Mouse (Mus musculus) myocyte (in vitro differentiated cells): ENCODE measurements around the gene Spred1. TPM values are rescaled to one million over a fixed set of nuclear protein-coding genes. Genes with fewer than 3 reads are reported as not detected.

Experiments
- H3K27me3 ChIP-seq: one replicate; pipeline ENCODE4 v1.6.1; 2011; ENCODE audit not compliant: control insufficient read depth, insufficient read depth, insufficient read length
- H3K36me3 ChIP-seq: one replicate; pipeline ENCODE4 v1.6.1; 2011; ENCODE audit not compliant: control insufficient read depth, insufficient read depth
- H3K4me2 ChIP-seq: one replicate; pipeline ENCODE4 v1.6.1; 2011; ENCODE audit warnings: low read depth, control low read depth
- H3K4me3 ChIP-seq: one replicate; pipeline ENCODE4 v1.5.1; 2011; ENCODE audit warnings: mild to moderate bottlenecking, control low read depth, moderate library complexity
- H3K79me2 ChIP-seq: one replicate; pipeline ENCODE4 v1.6.1; 2011; ENCODE audit not compliant: control insufficient read depth, insufficient read depth
- H3ac ChIP-seq: one replicate; pipeline ENCODE4 v1.6.1; 2011; ENCODE audit not compliant: control insufficient read depth, insufficient read length
- CEBPB ChIP-seq: IDR thresholded peaks from 2 replicates; pipeline ENCODE4 v1.6.1; 2011; ENCODE audit warnings: mild to moderate bottlenecking, moderate library complexity; ENCODE audit not compliant: poor library complexity, insufficient read depth, severe bottlenecking
- E2F4 ChIP-seq: IDR thresholded peaks from one replicate; pipeline ENCODE4 v1.6.1; 2011; ENCODE audit warnings: mild to moderate bottlenecking, control low read depth, moderate library complexity; ENCODE audit not compliant: insufficient read depth
- MAX ChIP-seq: IDR thresholded peaks from one replicate; pipeline ENCODE4 v1.6.1; 2011; ENCODE audit warnings: low read depth, mild to moderate bottlenecking, control low read depth
- MYOD1 ChIP-seq, 3 experiments: IDR thresholded peaks; one replicate each; pipeline ENCODE4 v1.6.1; 2011; ENCODE audit warnings: control low read depth in 2 of 3, low read depth in 2 of 3, mild to moderate bottlenecking in 2 of 3, moderate library complexity in 1 of 3; ENCODE audit not compliant: insufficient read length in 2 of 3, control insufficient read depth in 1 of 3
- MYOG ChIP-seq, 3 experiments: IDR thresholded peaks; one replicate each; pipeline ENCODE4 v1.6.1; 2011; ENCODE audit warnings: control low read depth in 2 of 3, low read depth in 2 of 3, mild to moderate bottlenecking in 2 of 3; ENCODE audit not compliant: insufficient read length in 2 of 3, control insufficient read depth in 1 of 3, insufficient read depth in 1 of 3
- POLR2A ChIP-seq: IDR thresholded peaks from one replicate; pipeline ENCODE4 v1.6.1; 2011; ENCODE audit warnings: low read depth, mild to moderate bottlenecking, control low read depth, moderate library complexity; ENCODE audit not compliant: insufficient read length
- POLR2AphosphoS2 ChIP-seq: IDR thresholded peaks from one replicate; pipeline ENCODE4 v1.6.1; 2011; ENCODE audit warnings: low read depth, control low read depth; ENCODE audit not compliant: insufficient read length
- REST ChIP-seq: IDR thresholded peaks from one replicate; pipeline ENCODE4 v1.6.1; 2011; ENCODE audit warnings: mild to moderate bottlenecking, control low read depth, moderate library complexity; ENCODE audit not compliant: insufficient read depth, insufficient read length
- SRF ChIP-seq: IDR thresholded peaks from one replicate; pipeline ENCODE4 v1.6.1; 2011; ENCODE audit warnings: low read depth; ENCODE audit not compliant: control insufficient read depth, insufficient read length
- TCF12 ChIP-seq: IDR thresholded peaks from one replicate; pipeline ENCODE4 v1.6.1; 2011; ENCODE audit warnings: mild to moderate bottlenecking, control low read depth; ENCODE audit not compliant: poor library complexity, insufficient read depth, severe bottlenecking
- TCF3 ChIP-seq: IDR thresholded peaks from one replicate; pipeline ENCODE4 v1.6.1; 2011; ENCODE audit warnings: low read depth, control low read depth; ENCODE audit not compliant: insufficient read length
- USF1 ChIP-seq: IDR thresholded peaks from one replicate; pipeline ENCODE4 v1.6.1; 2011; ENCODE audit warnings: low read depth, mild to moderate bottlenecking, control low read depth, moderate library complexity
- polyA plus RNA-seq: library from polyadenylated mRNA; unstranded; fragments of >200 nt; fragmentation: generic; extraction: Trizol; gene quantifications from one replicate; pipeline ENCODE4 v1.2.1, GENCODE M21; 2012; ENCODE audit warnings: missing spikeins

Gene Spred1
- polyA plus RNA-seq, 1 experiment: 7.1 TPM

DNA sequence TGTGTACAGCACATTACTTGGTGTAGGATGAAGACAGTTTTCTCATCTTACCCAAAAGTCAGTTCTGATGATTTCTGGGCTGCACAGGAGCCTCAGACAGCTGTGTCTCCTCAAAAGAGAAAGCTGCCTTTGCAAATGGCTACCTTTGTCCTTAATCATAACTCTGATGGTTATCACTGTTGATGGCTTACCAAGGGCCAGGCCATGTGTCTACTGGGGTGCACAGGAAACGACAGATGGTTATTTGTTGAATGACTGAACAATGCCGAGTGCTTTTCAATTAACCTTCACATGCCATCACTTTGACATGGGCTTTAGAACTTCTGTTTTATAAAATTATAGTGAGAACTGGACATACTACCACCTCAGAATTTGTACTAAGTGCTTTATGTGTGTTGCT lies 2.7 kb upstream of the Spred1 start:
- Histone ChIP-seq H3K36me3 (no peaks in the 10 kb centered on the region), H3K79me2 (peaks cover 22% of the 10 kb centered on the region), H3ac (no peak overlapping the region), H3K4me3 (no peak overlapping the region), H3K27me3 (no peaks in the 10 kb centered on the region), H3K4me2 (no peak overlapping the region)
- TF ChIP-seq MAX (no peak), TCF12 (no peak), POLR2AphosphoS2 (no peak), E2F4 (no peak)

GRCm38 (mm10) chr2:117119291-117120245 lies 1.6 kb upstream of the Spred1 start:
- TF ChIP-seq POLR2A (peak; percentile 17), POLR2AphosphoS2 (no peak), REST (no peak), MAX (no peak), MYOG (IDR thresholded peaks at IDR 0.05; ENCODE audit: control insufficient read depth in 1 of 3, insufficient read depth in 1 of 3, insufficient read length in 2 of 3, low read depth in 2 of 3) (no peak), MYOD1 (IDR thresholded peaks at IDR 0.05; ENCODE audit: control insufficient read depth in 1 of 3, insufficient read length in 2 of 3, low read depth in 2 of 3) (peak in 1 of 3 experiments; percentile 5), CEBPB (peak; percentile 79), E2F4 (no peak)
- Histone ChIP-seq H3K4me2 (peak overlapping the region; percentile 86), H3K36me3 (no peaks in the 10 kb centered on the region), H3K4me3 (peak overlapping the region; percentile 81), H3ac (peak overlapping the region; percentile 96), H3K27me3 (no peaks in the 10 kb centered on the region), H3K79me2 (peaks cover 32% of the 10 kb centered on the region)

GRCm38 (mm10) chr2:117120246-117121211 lies 645 bp upstream of the Spred1 start:
- peaks cover 42% of the 10 kb centered on the region for H3K79me2 ChIP-seq
- H3K4me2 ChIP-seq: peak overlapping the region; percentile 86
- H3K4me3 ChIP-seq: peak overlapping the region; percentile 81
- TF ChIP-seq TCF12 (no peak), POLR2AphosphoS2 (peak; percentile 81), MYOD1 (IDR thresholded peaks at IDR 0.05; ENCODE audit: control insufficient read depth in 1 of 3, insufficient read length in 2 of 3, low read depth in 2 of 3) (peak in 1 of 3 experiments; percentile 27), MAX (no peak), TCF3 (no peak), POLR2A (peak; percentile 86), MYOG (IDR thresholded peaks at IDR 0.05; ENCODE audit: control insufficient read depth in 1 of 3, insufficient read depth in 1 of 3, insufficient read length in 2 of 3, low read depth in 2 of 3) (peak in 2 of 3 experiments; percentile 41 to 57), CEBPB (no peak; the same call in 1 of the 2 replicates), USF1 (no peak), E2F4 (peak; percentile 61), SRF (peak; percentile 48), REST (peak; percentile 38)
- peak overlapping the region; percentile 96 for H3ac ChIP-seq
- no peaks in the 10 kb centered on the region for H3K36me3 ChIP-seq
- no peaks in the 10 kb centered on the region for H3K27me3 ChIP-seq

- H3K36me3 ChIP-seq: no peaks in the 10 kb centered on the region
- peaks cover 58% of the 10 kb centered on the region for H3K79me2 ChIP-seq
- TF ChIP-seq MYOD1 (IDR thresholded peaks at IDR 0.05; ENCODE audit: control insufficient read depth in 1 of 3, insufficient read length in 2 of 3, low read depth in 2 of 3) (no peak), E2F4 (no peak), MAX (no peak), POLR2A (no peak)
- H3K27me3 ChIP-seq: no peaks in the 10 kb centered on the region
- H3K4me2 ChIP-seq: peak overlapping the region; percentile 81
- peak overlapping the region; percentile 81 for H3K4me3 ChIP-seq
- peak overlapping the region; percentile 96 for H3ac ChIP-seq
These were observed 921 bp downstream of the Spred1 start for GRCm38 (mm10) chr2:117121984-117122605.
